Mouse (Mus musculus) hindbrain, embryonic 13.5 days (tissue): Measurements from ENCODE around the gene Tyk2. TPM values are rescaled to one million over a fixed set of nuclear protein-coding genes. Genes with fewer than 3 reads are reported as not detected.

Experiments
- ATAC-seq: fragments of 200-750 bp; cut with Nextera tagmentation; 2 replicates; pipeline ENCODE4 v1.8.0; 2017; ENCODE audit warnings: moderate TSS enrichment; ENCODE audit not compliant: low FRiP score
- H3K27ac ChIP-seq: fragments of 300-500 bp; sonication (generic); 2 replicates; pipeline ENCODE4 v1.5.1; 2015; ENCODE audit warnings: inconsistent platforms, mild to moderate bottlenecking, moderate library complexity
- H3K27me3 ChIP-seq: fragments of 300-500 bp; sonication (generic); 2 replicates; pipeline ENCODE4 v1.6.1; 2015; ENCODE audit warnings: mild to moderate bottlenecking, inconsistent platforms
- H3K36me3 ChIP-seq: fragments of 300-500 bp; sonication (generic); 2 replicates; pipeline ENCODE4 v1.6.1; 2015; ENCODE audit warnings: mild to moderate bottlenecking, inconsistent platforms
- H3K4me1 ChIP-seq: fragments of 300-500 bp; sonication (generic); replicated peaks from 2 replicates; pipeline ENCODE4 v1.6.1; 2015; ENCODE audit warnings: inconsistent platforms
- H3K4me2 ChIP-seq: fragments of 300-500 bp; sonication (generic); 2 replicates; pipeline ENCODE4 v1.6.1; 2015; ENCODE audit warnings: inconsistent platforms, mild to moderate bottlenecking, moderate library complexity
- H3K4me3 ChIP-seq: fragments of 300-500 bp; sonication (generic); 2 replicates; pipeline ENCODE4 v1.5.1; 2015; ENCODE audit warnings: mild to moderate bottlenecking, inconsistent platforms
- H3K9ac ChIP-seq: fragments of 300-500 bp; sonication (generic); 2 replicates; pipeline ENCODE4 v1.6.1; 2015; ENCODE audit warnings: mild to moderate bottlenecking, inconsistent platforms
- H3K9me3 ChIP-seq: fragments of 300-500 bp; sonication (generic); 2 replicates; pipeline ENCODE4 v1.6.1; 2016; ENCODE audit warnings: inconsistent platforms
- WGBS: fragments of 180-500 bp; shearing (Covaris S2); methylation state at CpG from one replicate; pipeline ENCODE4 v1.1.7; 2015; 5-methylcytosine and 5-hydroxymethylcytosine counted together
- polyA plus RNA-seq: library from polyadenylated mRNA; unstranded; fragments of >200 nt; fragmentation: Nextera tagmentation; extraction: Ambion mirVana; gene quantifications from 2 replicates; pipeline ENCODE4 v1.2.1, GENCODE M21; 2015

The Tyk2 gene
- polyA plus RNA-seq, 1 experiment from 2014 or later = 12.4 TPM

DNA sequence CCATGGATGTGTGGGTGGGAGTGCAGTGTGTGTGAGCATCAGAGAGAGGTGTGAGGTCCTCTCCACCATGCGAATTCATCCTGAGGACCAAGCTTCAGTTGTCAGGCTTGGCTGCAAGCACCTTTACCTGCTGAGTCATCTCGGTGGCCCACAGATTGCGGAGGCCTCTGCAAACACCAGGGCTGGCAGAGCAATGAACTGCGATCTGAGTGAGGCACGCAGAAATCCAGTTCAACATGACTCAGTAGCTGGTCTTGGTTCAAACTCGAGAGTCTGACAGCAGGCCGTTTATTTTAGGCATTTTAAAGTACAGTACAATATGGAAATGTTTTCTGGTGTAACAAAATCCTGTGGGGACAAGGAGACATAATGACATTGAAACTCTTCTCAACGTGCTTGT lies 33.2 kb downstream of the Tyk2 start:
- 88% methylated on average over 8 of the region's 8 CpGs for WGBS

DNA sequence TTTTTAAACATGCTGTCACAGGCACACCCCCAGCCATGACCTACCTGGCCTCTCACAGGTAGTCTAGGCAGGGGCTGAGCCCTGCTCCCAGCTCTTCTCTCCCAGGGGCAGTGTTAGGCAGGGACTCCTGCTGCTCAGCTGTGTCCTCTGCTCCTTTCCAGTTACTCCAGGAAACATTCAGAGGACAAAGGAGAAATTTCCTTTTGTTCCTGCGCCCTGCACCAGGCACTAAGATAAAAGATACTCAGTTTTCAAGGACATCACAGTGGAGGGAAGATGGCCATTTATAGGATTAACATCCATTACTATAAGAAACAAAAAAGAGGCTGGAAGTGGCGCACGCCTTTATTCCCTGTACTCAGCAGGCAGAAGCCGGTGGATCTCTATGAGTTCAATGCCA lies 35.1 kb downstream of the Tyk2 start:
- Histone ChIP-seq H3K4me3 (no peak overlapping the region), H3K9ac (no peak overlapping the region), H3K36me3 (no peaks in the 10 kb centered on the region), H3K4me1 (peaks cover 12% of the 10 kb centered on the region), H3K27ac (no peak overlapping the region), H3K27me3 (no peaks in the 10 kb centered on the region), H3K9me3 (no peaks in the 10 kb centered on the region), H3K4me2 (no peak overlapping the region)
- 76% methylated on average over 4 of the region's 4 CpGs for WGBS
- no peak for ATAC-seq

More for the DNA sequence above, 33.2 kb downstream of the Tyk2 start:
- Histone ChIP-seq H3K9ac (no peak overlapping the region), H3K4me1 (peaks cover 8% of the 10 kb centered on the region; the same call in 1 of the 2 replicates), H3K27me3 (no peaks in the 10 kb centered on the region), H3K36me3 (peaks cover 7% of the 10 kb centered on the region; the same call in 1 of the 2 replicates), H3K4me2 (no peak overlapping the region), H3K4me3 (no peak overlapping the region), H3K27ac (no peak overlapping the region), H3K9me3 (no peaks in the 10 kb centered on the region)
- no peak for ATAC-seq

DNA sequence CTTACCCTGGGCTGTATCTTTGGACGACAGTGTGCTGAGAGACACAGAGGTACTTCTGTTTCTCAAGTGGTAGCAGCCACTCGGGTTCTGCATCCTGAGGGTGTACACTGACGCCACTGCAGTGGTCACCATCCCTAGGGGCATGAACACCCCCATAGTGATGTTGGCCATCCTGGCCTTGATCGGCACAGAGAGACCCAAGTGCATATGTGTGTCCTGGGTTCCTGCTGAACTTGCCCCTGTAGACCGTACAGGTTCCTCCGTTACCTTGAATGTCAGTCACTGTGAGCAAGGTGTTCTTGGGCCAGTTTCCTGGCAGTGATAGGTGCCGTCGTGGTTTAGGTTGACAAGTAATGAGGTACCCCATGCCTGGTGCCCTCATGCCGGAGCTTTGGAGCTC lies 37.6 kb downstream of the Tyk2 start:
- Histone ChIP-seq H3K4me3 (no peak overlapping the region), H3K27ac (no peak overlapping the region), H3K4me1 (peaks cover 30% of the 10 kb centered on the region), H3K36me3 (peaks cover 18% of the 10 kb centered on the region), H3K27me3 (no peaks in the 10 kb centered on the region), H3K9ac (no peak overlapping the region), H3K9me3 (no peaks in the 10 kb centered on the region), H3K4me2 (no peak overlapping the region)
- 97% methylated on average over 9 of the region's 9 CpGs for WGBS
- ATAC-seq = no peak

DNA sequence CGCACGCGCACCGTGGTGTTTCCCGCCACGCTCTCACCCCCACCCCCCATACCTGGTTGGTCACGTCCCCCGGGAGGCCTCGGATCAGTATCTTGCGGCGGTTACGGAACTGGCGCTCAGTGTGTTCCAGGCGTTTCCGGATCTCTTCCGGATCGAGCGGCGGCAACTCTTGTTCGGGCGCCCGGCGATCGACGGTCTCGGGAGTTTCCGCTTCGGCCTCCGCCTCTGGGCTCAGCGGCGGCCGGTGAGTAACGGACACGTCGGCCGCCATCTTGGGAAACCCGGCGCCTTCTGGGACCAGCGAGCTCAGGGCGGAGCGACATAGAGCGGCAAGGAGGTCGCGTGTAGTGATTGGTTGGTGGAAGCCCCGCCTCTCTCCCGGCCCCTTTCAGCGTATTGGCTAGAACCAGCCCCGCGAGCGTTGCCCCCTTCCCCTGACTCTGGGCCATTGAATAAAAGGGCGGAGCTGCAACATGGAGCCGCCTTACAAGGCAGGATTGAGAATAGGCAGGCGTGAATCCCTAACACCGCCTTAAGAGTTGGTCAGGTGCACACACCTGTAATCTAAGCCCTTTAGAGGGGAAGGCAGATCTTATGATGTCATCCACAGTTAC lies 39.2 kb downstream of the Tyk2 start, which contains the start of the genes Gm38431 and Raver1:
TSS of gene Gm38431 (minus strand) at position 291 of the 614 bp plus-strand sequence.
TSS of gene Raver1 (minus strand) at position 302 of the 614 bp plus-strand sequence.
- under 1% methylated on average over 54 of the region's 54 CpGs for WGBS
- ATAC-seq = peak; percentile 99
- H3K4me2 ChIP-seq = peak within 1 kb of the TSS; percentile 84

DNA sequence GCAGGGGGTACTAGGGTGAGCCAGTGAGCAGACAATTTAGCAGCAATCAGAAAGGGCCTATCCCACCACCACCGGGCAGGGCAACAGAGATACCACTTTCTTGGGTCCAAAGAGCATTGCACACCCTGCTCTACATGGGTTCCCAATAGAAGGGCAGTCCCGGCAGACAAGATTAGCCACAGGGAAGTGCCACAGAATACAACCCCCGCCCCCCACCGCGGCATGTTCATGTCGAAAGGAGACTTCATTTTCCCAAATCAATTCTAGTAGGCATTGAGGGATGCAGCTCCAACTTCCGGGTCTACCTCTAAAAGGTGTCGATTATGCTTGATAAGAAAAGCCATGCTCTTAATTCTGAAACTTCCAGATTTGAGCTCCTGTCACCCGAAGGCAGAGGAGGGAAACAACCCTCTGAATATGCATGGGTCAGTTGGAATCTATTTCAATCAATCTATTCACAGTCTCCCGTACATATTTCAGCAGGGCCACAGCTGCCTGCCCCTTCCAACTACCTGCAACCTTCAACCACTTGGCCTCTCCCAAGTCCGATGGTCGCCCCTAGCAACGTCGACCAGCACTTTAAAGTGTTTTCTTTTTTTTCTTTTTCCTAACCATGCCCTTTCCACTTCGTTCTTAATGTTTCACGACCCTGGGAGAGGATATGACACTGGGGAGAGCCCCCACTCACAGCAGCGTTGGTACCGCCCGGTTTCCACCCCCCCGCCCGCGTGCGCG lies 39.9 kb downstream of the Tyk2 start:
- Histone ChIP-seq H3K9ac (peak overlapping the region; percentile 78), H3K27me3 (no peaks in the 10 kb centered on the region), H3K4me2 (peak overlapping the region; percentile 84), H3K4me3 (peak overlapping the region; percentile 66), H3K9me3 (no peaks in the 10 kb centered on the region), H3K36me3 (peaks cover 40% of the 10 kb centered on the region), H3K4me1 (peaks cover 30% of the 10 kb centered on the region), H3K27ac (peak overlapping the region; percentile 93)
- peak; percentile 46; the same call in 1 of the 2 replicates for ATAC-seq
- WGBS = 4% methylated on average over 24 of the region's 24 CpGs

More for the DNA sequence above, 39.2 kb downstream of the Tyk2 start, which contains the start of the genes Gm38431 and Raver1:
- H3K36me3 ChIP-seq = peaks cover 33% of the 10 kb centered on the region
- peaks cover 30% of the 10 kb centered on the region for H3K4me1 ChIP-seq
- no peaks in the 10 kb centered on the region for H3K9me3 ChIP-seq
- no peaks in the 10 kb centered on the region for H3K27me3 ChIP-seq
- H3K27ac ChIP-seq = peak within 1 kb of the TSS; percentile 93
- peak within 1 kb of the TSS; percentile 78 for H3K9ac ChIP-seq
- peak within 1 kb of the TSS; percentile 66 for H3K4me3 ChIP-seq

DNA sequence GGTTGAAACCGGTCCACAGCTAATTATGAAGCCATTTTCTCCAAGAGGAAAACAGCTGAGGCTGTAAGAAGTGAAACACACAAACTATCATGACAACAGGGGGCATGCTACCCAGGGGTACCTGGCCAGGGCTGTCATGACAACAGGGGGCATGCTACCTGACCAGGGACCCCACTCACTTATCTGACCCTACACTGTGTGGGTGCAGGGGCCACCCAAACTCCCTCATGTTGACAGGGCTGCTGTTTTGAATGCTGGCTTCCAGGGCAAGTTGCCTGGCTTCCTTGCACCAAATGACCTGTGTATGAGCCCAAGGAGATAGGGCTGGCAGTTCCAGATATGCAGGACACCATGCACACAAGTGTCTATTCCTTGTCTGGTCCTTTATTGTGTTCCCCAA lies 40.5 kb downstream of the Tyk2 start:
- H3K27ac ChIP-seq = 0 out of 2 replicates have a peak overlapping the region, but pooled peaks have one; percentile 93
- peaks cover 46% of the 10 kb centered on the region for H3K36me3 ChIP-seq
- H3K9me3 ChIP-seq = no peaks in the 10 kb centered on the region
- H3K4me1 ChIP-seq = peaks cover 31% of the 10 kb centered on the region
- H3K9ac ChIP-seq = peak overlapping the region; percentile 78
- no peak for ATAC-seq
- 79% methylated on average over 1 of the region's 1 CpGs for WGBS
- H3K27me3 ChIP-seq = no peaks in the 10 kb centered on the region
- H3K4me2 ChIP-seq = peak overlapping the region; percentile 84
- H3K4me3 ChIP-seq = peak overlapping the region; percentile 66

DNA sequence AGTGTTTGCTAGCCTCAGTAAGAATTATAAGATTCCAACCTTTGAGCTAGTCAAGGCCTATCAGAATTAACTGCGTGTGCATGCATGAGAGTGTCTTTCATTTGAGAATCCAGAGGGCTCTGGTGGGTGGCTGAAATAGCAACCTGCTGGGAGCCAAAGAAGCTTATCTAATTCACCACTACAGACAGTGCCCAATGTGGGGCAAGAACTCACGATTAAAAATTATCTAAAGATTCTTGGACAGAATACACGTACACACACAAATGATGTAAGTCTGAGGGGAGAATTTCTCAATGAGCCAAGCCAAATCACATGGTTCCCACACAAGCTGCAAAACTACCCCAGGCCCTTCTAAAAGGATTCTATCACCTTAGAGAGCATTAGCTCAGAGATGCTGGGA lies 47.7 kb downstream of the Tyk2 start:
- Histone ChIP-seq H3K4me3 (no peak overlapping the region), H3K4me1 (0 out of 2 replicates have a peak, but pooled peaks cover 3% of the 10 kb centered on the region), H3K4me2 (no peak overlapping the region), H3K9ac (no peak overlapping the region), H3K27me3 (no peaks in the 10 kb centered on the region), H3K27ac (no peak overlapping the region), H3K36me3 (peaks cover 94% of the 10 kb centered on the region), H3K9me3 (no peaks in the 10 kb centered on the region)
- no peak for ATAC-seq
- 92% methylated on average over 3 of the region's 3 CpGs for WGBS

DNA sequence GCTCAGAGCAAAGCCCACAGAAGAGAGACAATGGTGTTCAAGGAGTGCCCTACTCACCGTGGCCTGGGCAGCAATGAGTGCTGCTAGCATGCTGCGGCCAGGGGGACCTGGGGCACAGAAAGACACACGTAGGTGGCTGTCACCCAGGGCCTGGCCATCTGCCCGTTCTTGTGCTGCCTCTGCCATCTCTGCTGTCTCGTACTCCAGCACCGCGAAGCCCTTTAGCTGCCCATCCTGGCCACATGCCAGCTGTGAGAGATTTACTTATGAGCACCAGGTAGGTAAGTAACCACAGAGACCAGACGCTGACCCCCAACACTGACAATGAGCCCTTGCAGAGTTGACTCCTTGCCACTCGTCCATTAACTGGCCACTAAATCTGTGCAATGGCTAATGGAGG lies 49.9 kb downstream of the Tyk2 start:
- H3K4me3 ChIP-seq = no peak overlapping the region
- H3K27ac ChIP-seq = no peak overlapping the region
- WGBS = 87% methylated on average over 9 of the region's 9 CpGs
- H3K9me3 ChIP-seq = no peaks in the 10 kb centered on the region
- no peak for ATAC-seq
- no peak overlapping the region for H3K9ac ChIP-seq
- H3K36me3 ChIP-seq = peaks cover 96% of the 10 kb centered on the region
- H3K4me1 ChIP-seq = 0 out of 2 replicates have a peak, but pooled peaks cover 3% of the 10 kb centered on the region
- H3K27me3 ChIP-seq = no peaks in the 10 kb centered on the region
- no peak overlapping the region for H3K4me2 ChIP-seq

DNA sequence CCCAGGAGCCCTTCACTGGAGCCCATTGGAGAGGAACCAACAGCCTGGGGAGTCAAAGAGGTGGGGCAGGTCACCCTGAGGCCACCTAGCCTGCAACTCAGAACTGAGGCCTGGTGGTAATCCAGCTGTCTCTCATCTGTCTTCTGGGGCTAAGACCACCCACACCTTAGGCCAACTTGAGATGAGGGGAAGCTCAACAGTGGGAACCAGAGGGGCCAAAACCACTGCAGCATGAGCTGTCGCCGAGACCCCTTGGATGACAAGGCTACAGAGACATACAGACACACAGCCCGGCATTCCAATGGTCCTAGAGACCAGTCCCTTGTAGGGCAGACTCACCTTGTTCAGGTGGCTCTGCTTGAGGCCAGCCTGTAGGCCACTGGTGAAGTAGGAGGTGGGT lies 55.4 kb downstream of the Tyk2 start:
- 91% methylated on average over 3 of the region's 3 CpGs for WGBS
- Histone ChIP-seq H3K27ac (no peak overlapping the region), H3K4me3 (no peak overlapping the region), H3K9ac (no peak overlapping the region), H3K4me2 (no peak overlapping the region), H3K9me3 (no peaks in the 10 kb centered on the region), H3K27me3 (no peaks in the 10 kb centered on the region), H3K36me3 (peaks cover 70% of the 10 kb centered on the region), H3K4me1 (peaks cover 27% of the 10 kb centered on the region)
- no peak for ATAC-seq

DNA sequence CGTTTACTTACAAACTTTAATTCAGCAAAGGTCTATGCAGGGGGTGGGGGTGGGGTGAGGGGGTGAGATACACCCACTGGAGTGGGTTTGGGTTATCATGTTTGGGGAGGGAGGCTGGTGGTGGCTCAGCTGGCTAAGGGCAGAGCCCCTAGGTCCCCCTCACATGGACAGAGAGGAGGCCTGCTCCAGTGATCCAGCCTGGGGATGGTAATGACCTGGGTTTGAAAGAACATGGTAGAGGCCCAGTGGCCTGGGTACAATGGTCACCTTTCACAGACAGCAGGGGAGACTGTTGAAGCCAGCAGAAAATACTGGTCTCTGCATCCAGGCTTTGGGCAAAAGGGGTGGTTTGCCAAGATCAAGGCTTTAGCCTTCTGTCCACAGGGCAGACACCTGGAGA lies 56.9 kb downstream of the Tyk2 start:
- H3K36me3 ChIP-seq = peaks cover 61% of the 10 kb centered on the region

DNA sequence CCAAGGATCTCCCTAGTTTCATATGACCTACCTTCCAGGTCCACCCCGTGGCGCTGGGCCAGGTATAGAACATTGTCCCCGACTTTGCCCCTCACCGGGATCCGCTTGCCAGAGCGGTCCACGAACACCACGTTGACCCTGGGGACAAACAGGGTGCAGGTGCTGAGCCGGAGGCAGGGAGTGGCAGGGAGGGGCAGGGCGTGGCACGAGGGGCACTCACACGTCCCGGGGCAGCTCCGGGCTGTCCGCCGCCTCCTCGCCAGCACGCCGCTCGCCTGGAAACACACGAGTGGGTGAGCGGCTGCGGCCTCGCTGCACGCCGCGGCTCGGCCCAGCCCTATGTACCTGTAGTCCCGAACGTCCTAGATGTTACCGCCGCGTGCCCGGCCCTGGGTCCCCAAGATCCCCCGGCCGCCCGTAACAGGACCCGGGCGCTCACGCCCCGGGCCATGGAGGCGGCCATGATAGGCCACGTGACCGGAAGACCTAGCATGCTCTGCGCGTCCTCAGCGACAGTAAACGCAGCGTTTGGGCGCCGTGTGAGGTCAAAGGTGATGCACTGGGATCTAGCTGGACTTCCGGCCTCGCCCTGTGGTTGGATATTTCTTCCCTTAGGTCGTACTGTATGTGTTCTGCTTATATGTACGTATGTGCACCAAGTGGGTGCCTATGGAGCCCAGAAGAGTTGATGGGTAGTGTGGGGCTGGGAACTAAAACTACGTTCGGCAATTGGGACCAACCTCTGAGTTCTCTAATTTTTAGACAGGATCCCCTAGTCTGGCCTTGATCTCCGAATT lies 57.8 kb downstream of the Tyk2 start, which contains the start of the genes Gm49373 and Fdx1l:
TSS of gene Gm49373 (minus strand) at position 53 of the 797 bp plus-strand sequence.
TSS of gene Fdx1l (minus strand) at position 571 of the 797 bp plus-strand sequence.
- 3% methylated on average over 58 of the region's 58 CpGs for WGBS
- peak; percentile 94 for ATAC-seq
- H3K36me3 ChIP-seq = peaks cover 51% of the 10 kb centered on the region

More for the DNA sequence above, 56.9 kb downstream of the Tyk2 start:
- Histone ChIP-seq H3K4me2 (peak overlapping the region; percentile 85; the same call in 1 of the 2 replicates), H3K4me3 (no peak overlapping the region), H3K4me1 (peaks cover 27% of the 10 kb centered on the region), H3K9me3 (no peaks in the 10 kb centered on the region), H3K27me3 (no peaks in the 10 kb centered on the region), H3K27ac (no peak overlapping the region), H3K9ac (no peak overlapping the region)
- WGBS = 86% methylated on average over 1 of the region's 1 CpGs
- no peak for ATAC-seq

DNA sequence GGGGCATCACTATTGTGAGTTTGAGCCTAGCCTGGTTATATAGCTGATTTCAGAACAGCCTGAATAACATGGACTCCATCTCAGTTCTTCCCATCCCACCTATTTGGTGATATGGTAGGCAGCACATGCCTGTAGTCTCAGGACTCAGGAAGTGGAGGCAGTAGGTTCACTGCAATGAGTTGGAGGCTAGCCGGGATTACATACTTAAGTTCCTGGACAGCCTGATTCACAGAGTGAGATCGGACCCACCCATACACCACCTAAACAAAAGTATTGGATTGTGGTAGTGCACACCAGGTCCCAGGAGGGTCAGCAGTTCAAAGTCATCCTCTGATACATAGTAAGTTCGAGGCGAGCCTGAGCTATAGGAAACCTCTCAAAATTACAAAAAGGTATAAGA lies 58.4 kb downstream of the Tyk2 start:
- peak overlapping the region; percentile 85 for H3K4me2 ChIP-seq
- peaks cover 27% of the 10 kb centered on the region for H3K4me1 ChIP-seq
- peaks cover 50% of the 10 kb centered on the region for H3K36me3 ChIP-seq
- peak overlapping the region; percentile 91 for H3K9ac ChIP-seq
- ATAC-seq = peak; percentile 4
- no peak overlapping the region for H3K27ac ChIP-seq
- 21% methylated on average over 4 of the region's 4 CpGs for WGBS
- peak overlapping the region; percentile 91 for H3K4me3 ChIP-seq
- H3K9me3 ChIP-seq = no peaks in the 10 kb centered on the region
- H3K27me3 ChIP-seq = no peaks in the 10 kb centered on the region

More for the DNA sequence above, 57.8 kb downstream of the Tyk2 start, which contains the start of the genes Gm49373 and Fdx1l:
- Histone ChIP-seq H3K9ac (peak within 1 kb of the TSS; percentile 91), H3K4me1 (peaks cover 27% of the 10 kb centered on the region), H3K9me3 (no peaks in the 10 kb centered on the region), H3K27ac (peak within 1 kb of the TSS; percentile 78), H3K4me3 (peak within 1 kb of the TSS; percentile 91), H3K27me3 (no peaks in the 10 kb centered on the region), H3K4me2 (peak within 1 kb of the TSS; percentile 85)
